ENCODE assay signal across 8 mouse cellular contexts in genomic region chr17:33254530-33255318, GRCm38 (mm10). TPM values are rescaled to one million over a fixed set of nuclear protein-coding genes. Genes with fewer than 3 reads are reported as not detected.
DNase-seq lines count a peak whose midpoint lies in the region; ATAC-seq and TF ChIP-seq lines count a peak whose summit lies in the region.
"Not testable (repeated sequence)": the region's sequence is repeated elsewhere in the genome, so short reads cannot be mapped to it uniquely, and the experiment has no call there.

Zfp955a (minus strand) TSS chr17:33255145.

- in situ Hi-C loops in Patski (cut with MboI; ENCODE audit: low pct_unique_long_range_greater_than_20kb) = not testable (repeated sequence)

- not testable (repeated sequence) for DNase-seq in Patski (ENCODE audit: low read depth, low spot score); layer of hippocampus, postnatal 10 days (ENCODE audit: low spot score in 2 of 2)

- not testable (repeated sequence) for H3K9me3 ChIP-seq in heart, embryonic 12.5 days (replicated peaks); hindbrain, embryonic 15.5 days; limb, embryonic 13.5 days; neural tube, embryonic 14.5 days (ENCODE audit: control insufficient read depth, low read length)

- not testable (repeated sequence) for TF ChIP-seq CTCF in Patski (IDR thresholded peaks at IDR 0.05)

- POLR2A ChIA-PET in Patski (lab: Charles Lee) = not testable (repeated sequence)

- WGBS in heart, embryonic 12.5 days = 34% methylated on average over 1 of the region's 34 CpGs
- WGBS in hindbrain, embryonic 15.5 days = 18% methylated on average over 1 of the region's 34 CpGs
- WGBS in limb, embryonic 13.5 days = 44% methylated on average over 1 of the region's 34 CpGs
- WGBS in neural tube, embryonic 14.5 days = 40% methylated on average over 1 of the region's 34 CpGs

- not testable (repeated sequence) for H3K9ac ChIP-seq in heart, embryonic 12.5 days; hindbrain, embryonic 15.5 days; limb, embryonic 13.5 days; neural tube, embryonic 14.5 days (replicated peaks; ENCODE audit: low read depth, low read length)

- not testable (repeated sequence) for H3K4me1 ChIP-seq in heart, embryonic 12.5 days (replicated peaks); hindbrain, embryonic 15.5 days (replicated peaks); limb, embryonic 13.5 days; neural tube, embryonic 14.5 days (ENCODE audit: control insufficient read depth, insufficient read depth, low read length)

- not testable (repeated sequence) for H3K4me3 ChIP-seq in heart, embryonic 12.5 days; neural tube, embryonic 14.5 days (ENCODE audit: low read depth, low read length)
- H3K4me3 ChIP-seq in hindbrain, embryonic 15.5 days = peak within 1 kb of the TSS; percentile 10; the same call in 1 of the 2 replicates
- H3K4me3 ChIP-seq in limb, embryonic 13.5 days = peak within 1 kb of the TSS; percentile 15; the same call in 1 of the 2 replicates

- H3K27me3 ChIP-seq in Patski; heart, embryonic 12.5 days (replicated peaks); hindbrain, embryonic 15.5 days; limb, embryonic 13.5 days; neural tube, embryonic 14.5 days (ENCODE audit: control insufficient read depth, insufficient read depth, low read length): not testable (repeated sequence)

- ATAC-seq in Patski = peak; percentile 97
- ATAC-seq in erythroid progenitor cell, adult 5-6 weeks (replicated peaks; ENCODE audit: low FRiP score, poor library complexity, severe bottlenecking) = peak; percentile 99
- ATAC-seq in heart, embryonic 12.5 days (ENCODE audit: insufficient number of reproducible peaks, low FRiP score) = peak; percentile 96
- peak; percentile 100 for ATAC-seq in hindbrain, embryonic 15.5 days (ENCODE audit: low FRiP score, low read depth)
- ATAC-seq in limb, embryonic 13.5 days (ENCODE audit: low FRiP score, low read depth) = peak; percentile 99
- peak; percentile 99 for ATAC-seq in megakaryocyte, adult 5-6 weeks (ENCODE audit: poor library complexity, severe bottlenecking)
- peak; percentile 100 for ATAC-seq in neural tube, embryonic 14.5 days (ENCODE audit: low read depth)

- CTCF ChIA-PET in Patski (lab: Charles Lee) = not testable (repeated sequence)

- not testable (repeated sequence) for H3K36me3 ChIP-seq in heart, embryonic 12.5 days; hindbrain, embryonic 15.5 days; limb, embryonic 13.5 days; neural tube, embryonic 14.5 days (ENCODE audit: control insufficient read depth, insufficient read depth, low read length)

- peak within 1 kb of the TSS; percentile 40 for H3K4me2 ChIP-seq in heart, embryonic 12.5 days
- peak within 1 kb of the TSS; percentile 27; the same call in 1 of the 2 replicates for H3K4me2 ChIP-seq in hindbrain, embryonic 15.5 days
- H3K4me2 ChIP-seq in limb, embryonic 13.5 days (replicated peaks) = peak within 1 kb of the TSS; percentile 46
- not testable (repeated sequence) for H3K4me2 ChIP-seq in neural tube, embryonic 14.5 days (ENCODE audit: low read depth, low read length)

- not testable (repeated sequence) for H3K27ac ChIP-seq in heart, embryonic 12.5 days (ENCODE audit: poor library complexity, severe bottlenecking); hindbrain, embryonic 15.5 days (replicated peaks); limb, embryonic 13.5 days; neural tube, embryonic 14.5 days (ENCODE audit: low read depth, low read length)

RNA-seq across cellular contexts. Expression of gene Zfp955a, which starts in this region (rescaled TPM):
- 8.2 TPM for polyA plus RNA-seq in Patski (2021)
- total RNA-seq in erythroid progenitor cell, adult 5-6 weeks (2015; ENCODE audit: low replicate concordance) = 1.3 and 1.4 TPM in 2 replicates
- 3.3 and 7.2 TPM in 2 replicates for total RNA-seq in erythroid progenitor cell, adult 5-6 weeks (2017; ENCODE audit: low replicate concordance)
- polyA plus RNA-seq in heart, embryonic 12.5 days (2016; fragmentation: Nextera tagmentation; extraction: Ambion mirVana) = 13.0 and 15.3 TPM in 2 replicates
- polyA plus RNA-seq in hindbrain, embryonic 15.5 days (2015; fragmentation: Nextera tagmentation; extraction: Ambion mirVana) = 22.3 and 22.4 TPM in 2 replicates
- 10 to 100 TPM; 13.9 to 15.0 TPM for total RNA-seq in layer of hippocampus, postnatal 10 days (2021)
- 17.7 and 19.8 TPM in 2 replicates for polyA plus RNA-seq in limb, embryonic 13.5 days (2015; fragmentation: Nextera tagmentation; extraction: Ambion mirVana)
- total RNA-seq in megakaryocyte, adult 5-6 weeks (2015) = 9.8 and 12.1 TPM in 2 replicates
- 11.4 and 12.2 TPM in 2 replicates for total RNA-seq in megakaryocyte, adult 5-6 weeks (2017)
- polyA plus RNA-seq in neural tube, embryonic 14.5 days (2014; fragmentation: Nextera tagmentation; extraction: Ambion mirVana) = 27.9 and 28.2 TPM in 2 replicates
